Mouse (Mus musculus): ENCODE results near the gene 5730522E02Rik. TPM values are rescaled to one million over a fixed set of nuclear protein-coding genes. Genes with fewer than 3 reads are reported as not detected.

5730522E02Rik gene
- polyA plus RNA-seq, 1 experiment from 2014 or later: 7.9 TPM

GRCm38 (mm10) chr11:26088993-26089392, 121.6 kb downstream of the 5730522E02Rik start:
- Histone ChIP-seq H3K4me1 (ENCODE audit: control insufficient read depth, insufficient read depth, low read length) (no peaks in the 10 kb centered on the region), H3K9ac (ENCODE audit: low read length) (no peak overlapping the region), H3K27ac (replicated peaks; ENCODE audit: low read depth, low read length) (no peak overlapping the region), H3K4me2 (ENCODE audit: low read depth, severe bottlenecking) (no peak overlapping the region), H3K27me3 (ENCODE audit: control insufficient read depth, insufficient read depth, low read length) (no peaks in the 10 kb centered on the region), H3K36me3 (ENCODE audit: control insufficient read depth, insufficient read depth, low read length) (no peaks in the 10 kb centered on the region), H3K4me3 (ENCODE audit: low read depth, low read length) (no peak overlapping the region), H3K9me3 (ENCODE audit: control insufficient read depth, low read length) (no peaks in the 10 kb centered on the region)
- 54% methylated on average over 5 of the region's 5 CpGs for WGBS
- ATAC-seq (ENCODE audit: insufficient number of reproducible peaks, low FRiP score, low TSS enrichment, low read depth) (no peak), DNase-seq (ENCODE audit: low spot score) (no peak)

GRCm38 (mm10) chr11:26086679-26087078, 123.9 kb downstream of the 5730522E02Rik start:
- Histone ChIP-seq H3K4me2 (ENCODE audit: low read depth, severe bottlenecking) (no peak overlapping the region), H3K9me3 (ENCODE audit: control insufficient read depth, low read length) (no peaks in the 10 kb centered on the region), H3K36me3 (ENCODE audit: control insufficient read depth, insufficient read depth, low read length) (no peaks in the 10 kb centered on the region), H3K4me1 (ENCODE audit: control insufficient read depth, insufficient read depth, low read length) (no peaks in the 10 kb centered on the region), H3K27ac (replicated peaks; ENCODE audit: low read depth, low read length) (no peak overlapping the region), H3K4me3 (ENCODE audit: low read depth, low read length) (no peak overlapping the region), H3K27me3 (ENCODE audit: control insufficient read depth, insufficient read depth, low read length) (no peaks in the 10 kb centered on the region), H3K9ac (ENCODE audit: low read length) (no peak overlapping the region)
- ATAC-seq (ENCODE audit: insufficient number of reproducible peaks, low FRiP score, low TSS enrichment, low read depth) (no peak), DNase-seq (ENCODE audit: low spot score) (no peak)
- WGBS: 86% methylated on average over 7 of the region's 7 CpGs

GRCm38 (mm10) chr11:26085380-26086035, 125.1 kb downstream of the 5730522E02Rik start:
- Histone ChIP-seq H3K4me3 (ENCODE audit: low read depth, low read length) (no peak overlapping the region), H3K27me3 (ENCODE audit: control insufficient read depth, insufficient read depth, low read length) (no peaks in the 10 kb centered on the region), H3K9ac (ENCODE audit: low read length) (no peak overlapping the region), H3K4me2 (ENCODE audit: low read depth, severe bottlenecking) (no peak overlapping the region), H3K9me3 (ENCODE audit: control insufficient read depth, low read length) (no peaks in the 10 kb centered on the region), H3K27ac (replicated peaks; ENCODE audit: low read depth, low read length) (no peak overlapping the region), H3K4me1 (ENCODE audit: control insufficient read depth, insufficient read depth, low read length) (no peaks in the 10 kb centered on the region), H3K36me3 (ENCODE audit: control insufficient read depth, insufficient read depth, low read length) (no peaks in the 10 kb centered on the region)
- no peak for ATAC-seq (ENCODE audit: insufficient number of reproducible peaks, low FRiP score, low TSS enrichment, low read depth)
- no peak for DNase-seq (ENCODE audit: low spot score)
- 76% methylated on average over 6 of the region's 6 CpGs for WGBS

GRCm38 (mm10) chr11:26076335-26076734, 134.2 kb downstream of the 5730522E02Rik start:
- no peaks in the 10 kb centered on the region for H3K27me3 ChIP-seq (ENCODE audit: control insufficient read depth, insufficient read depth, low read length)
- 78% methylated on average over 2 of the region's 2 CpGs for WGBS

GRCm38 (mm10) chr11:26075536-26075935, 135.0 kb downstream of the 5730522E02Rik start:
- Histone ChIP-seq H3K4me3 (ENCODE audit: low read depth, low read length) (no peak overlapping the region), H3K9me3 (ENCODE audit: control insufficient read depth, low read length) (no peaks in the 10 kb centered on the region), H3K4me1 (ENCODE audit: control insufficient read depth, insufficient read depth, low read length) (no peaks in the 10 kb centered on the region), H3K36me3 (ENCODE audit: control insufficient read depth, insufficient read depth, low read length) (no peaks in the 10 kb centered on the region), H3K4me2 (ENCODE audit: low read depth, severe bottlenecking) (no peak overlapping the region), H3K27ac (replicated peaks; ENCODE audit: low read depth, low read length) (no peak overlapping the region), H3K9ac (ENCODE audit: low read length) (no peak overlapping the region), H3K27me3 (ENCODE audit: control insufficient read depth, insufficient read depth, low read length) (no peaks in the 10 kb centered on the region)
- DNase-seq (ENCODE audit: low spot score) (no peak), ATAC-seq (ENCODE audit: insufficient number of reproducible peaks, low FRiP score, low TSS enrichment, low read depth) (no peak)
- 70% methylated on average over 6 of the region's 6 CpGs for WGBS

More at GRCm38 (mm10) chr11:26076335-26076734, 134.2 kb downstream of the 5730522E02Rik start:
- no peak overlapping the region for H3K9ac ChIP-seq (ENCODE audit: low read length)
- H3K9me3 ChIP-seq (ENCODE audit: control insufficient read depth, low read length): no peaks in the 10 kb centered on the region
- DNase-seq (ENCODE audit: low spot score): no peak
- no peaks in the 10 kb centered on the region for H3K36me3 ChIP-seq (ENCODE audit: control insufficient read depth, insufficient read depth, low read length)
- H3K4me3 ChIP-seq (ENCODE audit: low read depth, low read length): no peak overlapping the region
- no peaks in the 10 kb centered on the region for H3K4me1 ChIP-seq (ENCODE audit: control insufficient read depth, insufficient read depth, low read length)
- no peak overlapping the region for H3K4me2 ChIP-seq (ENCODE audit: low read depth, severe bottlenecking)
- ATAC-seq (ENCODE audit: insufficient number of reproducible peaks, low FRiP score, low TSS enrichment, low read depth): no peak
- no peak overlapping the region for H3K27ac ChIP-seq (replicated peaks; ENCODE audit: low read depth, low read length)

GRCm38 (mm10) chr11:26073638-26074294, 136.8 kb downstream of the 5730522E02Rik start:
- Histone ChIP-seq H3K36me3 (ENCODE audit: control insufficient read depth, insufficient read depth, low read length) (no peaks in the 10 kb centered on the region), H3K9ac (ENCODE audit: low read length) (no peak overlapping the region), H3K27ac (replicated peaks; ENCODE audit: low read depth, low read length) (no peak overlapping the region), H3K4me2 (ENCODE audit: low read depth, severe bottlenecking) (no peak overlapping the region), H3K4me3 (ENCODE audit: low read depth, low read length) (no peak overlapping the region), H3K4me1 (ENCODE audit: control insufficient read depth, insufficient read depth, low read length) (no peaks in the 10 kb centered on the region), H3K27me3 (ENCODE audit: control insufficient read depth, insufficient read depth, low read length) (no peaks in the 10 kb centered on the region), H3K9me3 (ENCODE audit: control insufficient read depth, low read length) (no peaks in the 10 kb centered on the region)
- 51% methylated on average over 8 of the region's 8 CpGs for WGBS
- DNase-seq (ENCODE audit: low spot score) (peak; percentile 62), ATAC-seq (ENCODE audit: insufficient number of reproducible peaks, low FRiP score, low TSS enrichment, low read depth) (no peak)

GRCm38 (mm10) chr11:26072101-26072500, 138.5 kb downstream of the 5730522E02Rik start:
- DNase-seq (ENCODE audit: low spot score) (no peak), ATAC-seq (ENCODE audit: insufficient number of reproducible peaks, low FRiP score, low TSS enrichment, low read depth) (no peak)
- Histone ChIP-seq H3K4me3 (ENCODE audit: low read depth, low read length) (no peak overlapping the region), H3K4me2 (ENCODE audit: low read depth, severe bottlenecking) (no peak overlapping the region), H3K27ac (replicated peaks; ENCODE audit: low read depth, low read length) (no peak overlapping the region), H3K4me1 (ENCODE audit: control insufficient read depth, insufficient read depth, low read length) (no peaks in the 10 kb centered on the region), H3K9me3 (ENCODE audit: control insufficient read depth, low read length) (no peaks in the 10 kb centered on the region), H3K36me3 (ENCODE audit: control insufficient read depth, insufficient read depth, low read length) (no peaks in the 10 kb centered on the region), H3K9ac (ENCODE audit: low read length) (no peak overlapping the region), H3K27me3 (ENCODE audit: control insufficient read depth, insufficient read depth, low read length) (no peaks in the 10 kb centered on the region)
- 49% methylated on average over 4 of the region's 4 CpGs for WGBS

GRCm38 (mm10) chr11:26063252-26063651, 147.3 kb downstream of the 5730522E02Rik start:
- Histone ChIP-seq H3K4me1 (ENCODE audit: control insufficient read depth, insufficient read depth, low read length) (no peaks in the 10 kb centered on the region), H3K9me3 (ENCODE audit: control insufficient read depth, low read length) (no peaks in the 10 kb centered on the region), H3K27me3 (ENCODE audit: control insufficient read depth, insufficient read depth, low read length) (no peaks in the 10 kb centered on the region), H3K9ac (ENCODE audit: low read length) (no peak overlapping the region), H3K4me3 (ENCODE audit: low read depth, low read length) (no peak overlapping the region), H3K27ac (replicated peaks; ENCODE audit: low read depth, low read length) (no peak overlapping the region), H3K36me3 (ENCODE audit: control insufficient read depth, insufficient read depth, low read length) (no peaks in the 10 kb centered on the region), H3K4me2 (ENCODE audit: low read depth, severe bottlenecking) (no peak overlapping the region)
- WGBS: 37% methylated on average over 2 of the region's 2 CpGs
- DNase-seq (ENCODE audit: low spot score) (no peak), ATAC-seq (ENCODE audit: insufficient number of reproducible peaks, low FRiP score, low TSS enrichment, low read depth) (no peak)

Measured in limb, embryonic 11.5 days (tissue).